Mouse (Mus musculus): ENCODE data around the gene Olfr952. TPM values are rescaled to one million over a fixed set of nuclear protein-coding genes. Genes with fewer than 3 reads are reported as not detected.

Olfr952 gene
- not detected for polyA plus RNA-seq (2014; fragmentation: Illumina TruSeq; extraction: RNeasy Lipid Tissue Mini Kit (QIAGEN cat#74804); ENCODE audit: insufficient read depth, low read depth, low replicate concordance)

GRCm38 (mm10) chr9:39427048-39427447 lies at the start of gene Olfr952:
Gene Olfr952, minus strand, starts transcription at chr9:39427148.

GRCm38 (mm10) chr9:39471844-39472243 lies 44.9 kb upstream of the Olfr952 start, which contains the start of gene Olfr955:
Gene Olfr955, minus strand, starts transcription at chr9:39471944.

GRCm38 (mm10) chr9:39456401-39456800 lies 29.5 kb upstream of the Olfr952 start, which contains the start of gene Olfr954:
Gene Olfr954, plus strand, starts transcription at chr9:39456701.

GRCm38 (mm10) chr9:39387110-39387509 lies 39.8 kb downstream of the Olfr952 start, which contains the start of gene Olfr951:
Gene Olfr951, plus strand, starts transcription at chr9:39387410.

Other genes with a start within 250 kb of the Olfr952 start
- gene Olfr944, start 225.2 kb downstream of the Olfr952 start, polyA plus RNA-seq (2014; fragmentation: Illumina TruSeq; extraction: RNeasy Lipid Tissue Mini Kit (QIAGEN cat#74804); ENCODE audit: insufficient read depth, low read depth, low replicate concordance), result not detected
- gene Olfr1537, start 177.2 kb downstream of the Olfr952 start, polyA plus RNA-seq (2014; fragmentation: Illumina TruSeq; extraction: RNeasy Lipid Tissue Mini Kit (QIAGEN cat#74804); ENCODE audit: insufficient read depth, low read depth, low replicate concordance), result not detected
- not detected for gene Olfr945, start 150.3 kb downstream of the Olfr952 start, polyA plus RNA-seq (2014; fragmentation: Illumina TruSeq; extraction: RNeasy Lipid Tissue Mini Kit (QIAGEN cat#74804); ENCODE audit: insufficient read depth, low read depth, low replicate concordance)
- not detected for gene Olfr948, start 101.1 kb downstream of the Olfr952 start, polyA plus RNA-seq (2014; fragmentation: Illumina TruSeq; extraction: RNeasy Lipid Tissue Mini Kit (QIAGEN cat#74804); ENCODE audit: insufficient read depth, low read depth, low replicate concordance)
- not detected for gene Olfr951, start 39.7 kb downstream of the Olfr952 start, polyA plus RNA-seq (2014; fragmentation: Illumina TruSeq; extraction: RNeasy Lipid Tissue Mini Kit (QIAGEN cat#74804); ENCODE audit: insufficient read depth, low read depth, low replicate concordance)
- not detected for gene Olfr954, start 29.6 kb upstream of the Olfr952 start, polyA plus RNA-seq (2014; fragmentation: Illumina TruSeq; extraction: RNeasy Lipid Tissue Mini Kit (QIAGEN cat#74804); ENCODE audit: insufficient read depth, low read depth, low replicate concordance)
- gene Olfr955, start 44.8 kb upstream of the Olfr952 start, polyA plus RNA-seq (2014; fragmentation: Illumina TruSeq; extraction: RNeasy Lipid Tissue Mini Kit (QIAGEN cat#74804); ENCODE audit: insufficient read depth, low read depth, low replicate concordance), result not detected
- not detected for gene Olfr44, start 66.8 kb upstream of the Olfr952 start, polyA plus RNA-seq (2014; fragmentation: Illumina TruSeq; extraction: RNeasy Lipid Tissue Mini Kit (QIAGEN cat#74804); ENCODE audit: insufficient read depth, low read depth, low replicate concordance)
- not detected for gene Olfr957, start 88.7 kb upstream of the Olfr952 start, polyA plus RNA-seq (2014; fragmentation: Illumina TruSeq; extraction: RNeasy Lipid Tissue Mini Kit (QIAGEN cat#74804); ENCODE audit: insufficient read depth, low read depth, low replicate concordance)
- not detected for gene Olfr958, start 126.9 kb upstream of the Olfr952 start, polyA plus RNA-seq (2014; fragmentation: Illumina TruSeq; extraction: RNeasy Lipid Tissue Mini Kit (QIAGEN cat#74804); ENCODE audit: insufficient read depth, low read depth, low replicate concordance)
- gene Olfr959, start 148.4 kb upstream of the Olfr952 start, polyA plus RNA-seq (2014; fragmentation: Illumina TruSeq; extraction: RNeasy Lipid Tissue Mini Kit (QIAGEN cat#74804); ENCODE audit: insufficient read depth, low read depth, low replicate concordance), result not detected
- 0.23 TPM for gene AW551984, start 177.3 kb upstream of the Olfr952 start, polyA plus RNA-seq (2014; fragmentation: Illumina TruSeq; extraction: RNeasy Lipid Tissue Mini Kit (QIAGEN cat#74804); ENCODE audit: insufficient read depth, low read depth, low replicate concordance)
- not detected for gene Olfr148, start 183.5 kb upstream of the Olfr952 start, polyA plus RNA-seq (2014; fragmentation: Illumina TruSeq; extraction: RNeasy Lipid Tissue Mini Kit (QIAGEN cat#74804); ENCODE audit: insufficient read depth, low read depth, low replicate concordance)
- gene Olfr960, start 194.2 kb upstream of the Olfr952 start, polyA plus RNA-seq (2014; fragmentation: Illumina TruSeq; extraction: RNeasy Lipid Tissue Mini Kit (QIAGEN cat#74804); ENCODE audit: insufficient read depth, low read depth, low replicate concordance), result not detected
- gene Olfr961, start 217.9 kb upstream of the Olfr952 start, polyA plus RNA-seq (2014; fragmentation: Illumina TruSeq; extraction: RNeasy Lipid Tissue Mini Kit (QIAGEN cat#74804); ENCODE audit: insufficient read depth, low read depth, low replicate concordance), result not detected
- not detected for gene Olfr963, start 240.1 kb upstream of the Olfr952 start, polyA plus RNA-seq (2014; fragmentation: Illumina TruSeq; extraction: RNeasy Lipid Tissue Mini Kit (QIAGEN cat#74804); ENCODE audit: insufficient read depth, low read depth, low replicate concordance)